Mouse (Mus musculus) layer of hippocampus, adult 11-12 months (tissue): ENCODE data around the gene Grwd1.

Source experiments
- DNase-seq: peaks from one replicate; pipeline ENCODE4 v3.0.0; 2022; ENCODE audit warnings: low spot score

Gene Grwd1

GRCm38 (mm10) chr7:45798931-45799330 is 31.8 kb downstream of the Grwd1 start:
- DNase-seq: no peak

GRCm38 (mm10) chr7:45798511-45798836 is 32.3 kb downstream of the Grwd1 start:
- no peak for DNase-seq

- DNase-seq: no peak
These were observed 32.9 kb downstream of the Grwd1 start for GRCm38 (mm10) chr7:45797661-45798510.

- DNase-seq: no peak
These were observed 33.8 kb downstream of the Grwd1 start for GRCm38 (mm10) chr7:45796950-45797349.

- DNase-seq: no peak
These were observed 35.8 kb downstream of the Grwd1 start for GRCm38 (mm10) chr7:45794971-45795370.

- no peak for DNase-seq
These were observed 36.7 kb downstream of the Grwd1 start for GRCm38 (mm10) chr7:45793969-45794585.

GRCm38 (mm10) chr7:45793240-45793639 is 37.5 kb downstream of the Grwd1 start:
- no peak for DNase-seq

GRCm38 (mm10) chr7:45791756-45792490 is 38.8 kb downstream of the Grwd1 start:
- DNase-seq: no peak

GRCm38 (mm10) chr7:45790721-45791120 is 40.0 kb downstream of the Grwd1 start:
- DNase-seq: no peak

GRCm38 (mm10) chr7:45787642-45788041 is 43.1 kb downstream of the Grwd1 start:
- DNase-seq: no peak

GRCm38 (mm10) chr7:45786661-45787413 is 43.9 kb downstream of the Grwd1 start:
- DNase-seq: peak; percentile 66

- peak; percentile 57 for DNase-seq
These were observed 44.6 kb downstream of the Grwd1 start for GRCm38 (mm10) chr7:45786136-45786578.

- no peak for DNase-seq
These were observed 45.2 kb downstream of the Grwd1 start for GRCm38 (mm10) chr7:45785388-45786135.

GRCm38 (mm10) chr7:45784524-45785372 is 46.0 kb downstream of the Grwd1 start, which contains the start of gene Sult2b1:
Gene Sult2b1 (minus strand): TSS chr7:45784669.
- peak; percentile 94 for DNase-seq

- peak; percentile 78 for DNase-seq
These were observed 47.1 kb downstream of the Grwd1 start, which contains the start of gene Lmtk3 for GRCm38 (mm10) chr7:45783511-45784091. Gene Lmtk3 (plus strand): TSS chr7:45783738.

- DNase-seq: no peak
These were observed 48.5 kb downstream of the Grwd1 start for GRCm38 (mm10) chr7:45782271-45782670.

- no peak for DNase-seq
These were observed 51.6 kb downstream of the Grwd1 start for GRCm38 (mm10) chr7:45779081-45779641.

- DNase-seq: no peak
These were observed 55.5 kb downstream of the Grwd1 start for GRCm38 (mm10) chr7:45775237-45775636.
